Mouse (Mus musculus) left cerebral cortex, adult 11 months (tissue): Measurements from ENCODE around the gene Alx3.

Experiments
- DNase-seq: peaks from one replicate; pipeline ENCODE4 v3.0.0; 2022; ENCODE audit warnings: low spot score

Gene Alx3

GRCm38 (mm10) chr3:107582875-107583767 is 11.7 kb upstream of the Alx3 start:
- DNase-seq = no peak

DNA sequence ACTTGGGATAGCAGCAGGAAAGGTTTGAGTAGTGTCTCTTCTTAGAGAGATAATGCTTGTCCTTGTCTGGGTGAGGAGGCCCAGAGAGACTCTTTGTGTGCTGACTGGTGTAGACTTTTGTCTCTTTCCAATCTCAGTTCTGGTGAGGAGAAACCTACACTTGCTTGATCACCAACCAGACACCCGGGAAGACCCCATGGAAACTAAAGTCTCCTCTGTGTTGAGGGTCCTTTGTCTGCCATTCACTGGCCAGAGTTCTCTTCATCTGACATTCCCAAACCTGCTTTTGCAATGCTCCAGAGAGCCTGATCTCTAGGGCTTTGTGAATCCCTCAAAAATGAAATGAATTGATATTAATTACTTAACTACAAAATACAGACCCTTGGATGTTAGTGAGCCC is 10.9 kb upstream of the Alx3 start:
- DNase-seq = no peak

GRCm38 (mm10) chr3:107586504-107586903 is 8.3 kb upstream of the Alx3 start:
- no peak for DNase-seq

DNA sequence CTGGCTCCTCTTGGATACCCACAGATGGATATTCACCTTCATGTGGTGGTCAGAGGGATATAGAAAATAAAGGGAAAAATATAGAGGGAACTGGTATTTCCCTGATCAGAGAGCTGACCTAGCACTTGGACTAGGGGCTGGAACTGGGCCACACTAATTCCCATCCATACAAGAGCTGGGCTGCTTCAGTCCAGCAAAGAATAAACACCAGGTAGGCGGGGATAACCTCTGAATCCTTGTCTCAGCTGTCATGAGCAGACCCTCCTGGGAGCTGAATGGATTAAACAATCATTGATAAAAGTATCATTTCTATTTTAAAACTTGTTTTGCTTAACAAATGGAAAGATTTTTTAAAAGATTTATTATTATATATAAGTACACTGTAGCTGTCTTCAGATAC is 3.2 kb upstream of the Alx3 start:
- no peak for DNase-seq

GRCm38 (mm10) chr3:107593632-107594031 is 1.2 kb upstream of the Alx3 start:
- no peak for DNase-seq

GRCm38 (mm10) chr3:107595264-107595937 is 570 bp downstream of the Alx3 start:
- no peak for DNase-seq

DNA sequence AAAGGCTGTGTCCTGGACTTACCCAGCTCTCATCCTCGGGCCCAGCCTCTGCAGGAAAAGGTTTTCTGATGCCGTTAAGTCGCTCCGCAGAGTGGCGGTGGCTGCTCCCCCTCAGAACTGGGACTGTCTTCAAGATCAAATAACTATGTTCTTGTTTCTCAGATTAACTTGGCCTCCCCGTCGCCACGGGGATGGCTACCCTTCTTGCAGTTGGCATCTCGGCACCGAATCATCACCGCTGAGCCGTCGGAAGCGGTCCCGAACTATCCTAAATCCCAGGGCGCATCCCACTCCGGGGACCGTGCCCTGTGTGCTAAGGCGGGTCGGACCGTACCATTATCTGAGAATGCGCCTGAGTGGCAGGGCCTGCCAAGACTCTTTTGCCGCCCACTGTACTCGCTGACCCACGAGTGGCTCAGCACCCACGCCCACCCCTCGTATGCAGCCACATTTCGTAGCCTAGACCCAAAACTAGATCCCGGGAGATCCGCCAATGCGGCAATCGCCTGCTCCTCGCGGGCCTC is 1.2 kb downstream of the Alx3 start:
- DNase-seq = no peak

- no peak for DNase-seq
These were observed 1.7 kb downstream of the Alx3 start for GRCm38 (mm10) chr3:107596559-107596958.

GRCm38 (mm10) chr3:107597134-107597533 is 2.3 kb downstream of the Alx3 start:
- no peak for DNase-seq

DNA sequence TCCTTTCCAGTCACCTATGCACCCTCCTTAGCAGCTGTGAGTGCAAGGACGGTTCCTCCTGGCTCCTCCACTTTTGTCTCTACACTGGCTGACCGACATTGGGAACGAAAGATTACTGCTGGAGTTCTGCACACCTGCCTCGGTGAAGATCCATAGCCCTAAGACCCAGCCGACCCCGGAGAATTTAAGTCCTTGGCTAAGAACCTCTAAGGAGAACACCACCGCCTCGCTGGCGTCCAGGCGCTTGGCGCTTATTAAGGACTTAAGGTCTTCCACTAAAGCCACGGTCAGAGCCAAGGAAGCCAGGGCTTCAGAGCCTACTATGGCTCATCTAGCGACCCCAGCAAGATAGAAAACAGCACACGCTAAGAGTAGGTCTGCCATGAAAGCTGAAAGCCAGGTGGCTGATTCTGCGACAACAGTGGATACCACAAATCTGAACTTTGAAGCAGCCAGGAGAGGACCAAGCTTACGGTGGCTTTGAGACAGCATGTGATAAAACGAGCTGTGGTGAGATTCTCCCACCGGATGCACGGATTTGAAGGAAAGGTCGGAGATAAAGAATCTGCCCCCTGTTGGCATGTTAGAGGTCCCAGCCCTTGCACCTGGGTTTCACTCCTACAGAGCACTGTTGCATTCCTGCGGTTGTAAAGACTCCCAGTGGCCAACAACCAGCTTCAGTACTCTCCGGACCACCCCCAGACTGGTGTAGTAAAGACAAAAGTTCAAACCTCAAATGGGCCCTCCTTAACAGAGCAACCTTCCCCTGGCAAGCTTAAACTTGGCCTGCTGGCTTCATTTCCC is 3.0 kb downstream of the Alx3 start:
- no peak for DNase-seq

GRCm38 (mm10) chr3:107600127-107600526 is 5.3 kb downstream of the Alx3 start:
- DNase-seq = no peak

GRCm38 (mm10) chr3:107605304-107605703 is 10.5 kb downstream of the Alx3 start:
- no peak for DNase-seq

DNA sequence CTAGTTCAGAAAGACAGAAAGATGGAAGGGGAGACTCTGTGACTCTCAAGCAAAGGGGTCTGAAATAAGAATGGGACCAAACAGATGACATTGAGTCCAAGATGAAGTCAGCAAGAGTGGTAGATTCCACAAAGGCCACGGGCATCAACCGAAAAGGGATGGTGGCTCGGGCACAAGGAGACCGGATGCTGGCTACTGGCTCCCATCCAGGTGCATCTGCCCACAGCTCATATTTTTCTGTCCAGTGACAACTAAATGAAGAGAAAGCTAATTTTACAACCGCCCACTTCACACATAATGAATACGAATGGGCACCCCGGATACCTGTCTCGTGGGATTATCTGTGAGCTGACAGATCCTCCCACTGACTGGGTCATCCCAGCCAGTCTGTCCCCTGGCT is 12.4 kb downstream of the Alx3 start:
- DNase-seq = no peak

GRCm38 (mm10) chr3:107608808-107609207 is 14.0 kb downstream of the Alx3 start:
- no peak for DNase-seq

GRCm38 (mm10) chr3:107609376-107609775 is 14.5 kb downstream of the Alx3 start:
- no peak for DNase-seq

DNA sequence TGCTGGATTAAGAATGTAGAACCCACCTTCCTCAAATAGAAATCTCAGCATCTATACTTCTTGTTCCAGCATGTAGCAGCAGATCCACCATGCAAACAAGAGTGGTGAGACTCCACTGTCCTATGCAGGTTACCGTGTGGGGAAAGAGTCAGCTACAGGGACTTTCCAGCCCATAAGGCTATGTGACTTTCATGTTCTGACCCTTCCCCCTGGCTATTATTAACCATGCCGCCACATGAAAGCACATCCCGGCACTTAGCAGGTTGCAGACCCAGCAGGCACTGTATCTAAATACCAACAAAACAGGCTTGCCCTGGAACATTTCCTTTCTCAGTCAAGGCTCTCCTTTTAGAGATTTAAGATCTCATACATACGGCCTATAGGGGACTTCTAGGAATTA is 16.6 kb downstream of the Alx3 start:
- no peak for DNase-seq

DNA sequence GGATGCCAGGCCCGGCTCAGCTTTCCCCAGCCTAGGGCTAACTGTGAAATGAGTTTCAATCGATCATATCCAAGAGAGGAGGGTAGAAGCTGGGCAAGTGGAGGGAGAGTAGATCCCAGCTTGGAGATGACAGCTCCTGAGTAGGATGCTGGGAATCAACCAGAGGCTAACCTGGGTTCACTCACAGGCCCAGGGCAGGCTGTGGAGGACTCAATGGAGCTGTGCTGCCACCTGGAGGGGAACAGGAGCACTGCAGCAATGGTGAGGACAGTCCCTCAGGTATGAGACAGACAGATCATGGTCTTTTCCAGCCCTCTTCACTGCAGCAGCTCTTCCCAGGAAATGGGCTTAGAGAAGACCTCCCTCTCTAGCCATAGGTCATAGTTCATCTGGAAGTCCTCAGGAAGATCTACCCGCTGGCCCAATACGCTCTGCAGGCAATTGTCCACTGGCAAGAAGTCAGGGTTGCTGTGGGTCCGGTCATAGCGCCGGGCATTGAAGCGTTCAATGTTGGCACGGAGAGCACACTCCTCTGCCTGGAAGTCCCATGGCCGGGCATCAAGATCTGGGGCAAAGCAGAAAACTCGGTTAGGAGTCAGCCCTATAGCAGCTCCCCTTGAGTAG is 18.2 kb downstream of the Alx3 start:
- peak; percentile 50 for DNase-seq

DNA sequence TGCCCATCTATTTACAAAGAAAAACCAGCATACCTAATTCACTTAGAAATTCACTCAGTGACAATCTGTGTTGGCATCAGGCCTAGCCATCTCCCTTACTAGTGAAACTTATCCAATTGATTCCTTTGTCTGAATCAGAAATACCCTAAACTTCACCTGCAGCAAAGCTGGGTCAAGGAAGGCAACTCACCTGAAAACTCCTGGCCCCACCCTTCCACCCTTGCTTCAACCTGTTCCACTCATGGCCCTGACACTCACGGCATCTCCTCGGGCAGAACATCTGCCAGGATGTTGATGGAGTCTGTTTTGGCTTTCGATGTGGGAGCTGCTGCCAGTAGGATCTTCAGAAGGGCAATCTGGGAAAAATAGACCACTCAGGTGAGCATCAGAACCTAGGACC is 23.0 kb downstream of the Alx3 start:
- no peak for DNase-seq

DNA sequence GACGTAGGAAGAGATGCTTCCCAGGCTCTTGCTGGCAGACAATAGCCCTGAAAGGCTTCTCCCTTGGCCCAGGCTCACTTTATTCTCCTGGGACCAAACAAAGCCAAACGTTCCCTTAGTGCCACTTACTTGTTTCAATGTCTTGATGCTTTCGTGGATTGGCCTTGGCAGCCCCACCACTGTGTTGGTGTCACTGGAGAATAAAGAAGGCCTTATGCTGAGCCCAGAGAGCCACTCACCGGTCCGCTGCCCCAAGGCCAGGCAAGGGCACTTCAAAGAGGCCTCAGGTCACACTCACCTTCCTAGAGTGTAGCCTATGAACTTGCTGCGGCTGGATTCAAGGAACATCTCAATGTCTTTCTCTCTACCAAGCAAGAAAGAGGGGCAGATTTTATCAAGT is 25.1 kb downstream of the Alx3 start:
- DNase-seq = no peak

- DNase-seq = no peak
These were observed 26.6 kb downstream of the Alx3 start for GRCm38 (mm10) chr3:107621286-107622075.

- DNase-seq = no peak
These were observed 27.7 kb downstream of the Alx3 start for GRCm38 (mm10) chr3:107622537-107622936.
